Mouse (Mus musculus): ENCODE data around the gene Ednra.

GRCm38 (mm10) chr8:77704768-77705167 is 19.5 kb downstream of the Ednra start:
- TF ChIP-seq CTCF (conservative IDR thresholded peaks at IDR 0.05; ENCODE audit: low read length) (no peak), POU5F1 (IDR thresholded peaks at IDR 0.05; ENCODE audit: borderline replicate concordance, low read length) (no peak), NANOG (IDR thresholded peaks at IDR 0.05; ENCODE audit: borderline replicate concordance, low read length) (no peak)

Data from E14TG2a.4 (cell line).